Mouse (Mus musculus) heart, adult 11 months (tissue): ENCODE results near the gene Fam214a.

Experiments used
- DNase-seq: peaks from one replicate; pipeline ENCODE4 v3.0.0; 2022

Gene Fam214a

DNA sequence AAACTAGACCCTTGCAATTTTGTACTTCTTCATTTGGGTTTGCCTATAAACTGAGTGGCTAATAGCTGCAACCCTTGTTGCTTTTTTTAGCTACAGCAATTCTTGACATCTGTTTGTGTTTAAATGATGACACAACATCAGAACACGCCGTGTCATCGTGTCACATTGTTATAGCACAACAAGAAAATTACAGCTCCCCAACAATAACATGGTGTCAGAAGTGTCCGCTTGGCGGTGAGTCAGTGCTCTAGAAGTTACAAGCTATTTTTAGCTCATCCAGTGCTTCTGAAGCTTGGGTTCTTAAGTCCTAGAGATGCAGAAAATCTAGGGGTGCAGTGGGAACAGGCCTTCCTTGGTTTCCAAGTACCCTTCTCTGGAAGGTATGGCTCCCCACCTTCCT lies 578 bp upstream of the Fam214a start:
- no peak for DNase-seq

DNA sequence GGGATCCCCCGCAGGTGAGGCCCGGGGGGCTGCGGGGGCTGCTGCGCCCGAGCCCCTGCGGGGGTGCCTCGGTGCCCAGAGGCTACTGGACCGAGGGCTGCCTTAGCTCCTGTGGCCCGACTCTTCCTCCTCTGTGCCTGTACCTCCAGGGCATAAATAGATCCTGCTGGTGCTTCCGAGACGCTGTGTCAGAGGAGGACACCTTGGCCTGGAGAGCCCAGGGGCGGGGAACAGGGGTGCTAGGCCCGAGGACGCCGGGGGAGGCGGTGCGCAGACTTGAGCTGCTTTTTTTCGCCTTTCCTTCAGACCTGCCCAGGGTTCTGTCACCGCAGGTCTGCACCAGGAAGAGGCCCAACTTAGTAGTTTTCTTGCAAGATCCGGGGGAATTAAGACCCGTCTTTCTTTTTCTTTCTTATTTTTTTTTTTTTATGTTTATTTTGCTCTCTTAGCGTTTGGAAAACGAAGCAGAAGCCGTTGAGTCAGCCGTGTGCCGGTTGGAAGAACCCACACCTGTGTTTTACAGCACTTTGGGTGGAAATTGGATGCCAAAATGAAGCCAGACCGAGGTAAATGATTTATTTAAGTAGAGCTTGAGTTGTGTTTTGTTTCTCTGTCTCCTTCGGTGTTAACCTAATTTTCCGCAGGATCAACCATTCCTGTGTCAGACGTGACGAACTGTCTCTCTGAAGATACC lies 728 bp downstream of the Fam214a start:
- DNase-seq: peak; percentile 98

DNA sequence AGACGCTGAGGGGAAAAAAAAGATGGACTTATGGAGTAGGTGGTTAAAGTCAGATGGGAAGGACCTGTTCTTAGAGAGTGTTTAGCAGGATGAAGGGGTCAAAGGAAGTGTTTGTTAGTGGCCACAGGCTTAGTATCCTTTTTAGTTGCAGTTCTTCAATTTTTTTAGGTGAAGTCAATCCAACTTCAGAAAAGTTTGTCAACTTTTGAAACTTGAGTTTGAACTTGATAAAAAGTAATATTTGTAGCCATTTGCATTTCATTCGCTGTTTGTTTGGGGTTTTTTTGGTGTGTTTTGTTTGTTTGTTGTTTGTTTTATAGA lies 1.2 kb downstream of the Fam214a start:
- no peak for DNase-seq

DNA sequence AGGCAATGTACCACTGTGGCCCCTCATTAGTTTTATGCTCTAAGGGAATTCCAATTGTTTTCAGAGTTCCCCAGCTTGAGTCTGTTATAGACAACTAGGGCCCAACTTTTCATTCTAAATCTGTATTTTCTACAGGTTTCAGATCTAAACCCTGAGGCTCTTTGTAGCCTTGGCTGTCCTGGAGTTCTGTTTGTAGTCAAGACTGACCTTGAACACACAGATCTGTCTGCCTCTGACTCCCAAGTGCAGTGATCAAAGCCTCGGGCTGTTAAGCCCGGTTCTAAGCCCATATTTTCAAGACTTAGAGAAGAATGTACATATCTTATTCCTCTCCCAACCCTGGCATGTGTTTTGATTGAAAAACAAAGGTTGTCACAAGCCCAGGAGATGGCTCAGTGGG lies 1.7 kb downstream of the Fam214a start:
- DNase-seq: no peak

DNA sequence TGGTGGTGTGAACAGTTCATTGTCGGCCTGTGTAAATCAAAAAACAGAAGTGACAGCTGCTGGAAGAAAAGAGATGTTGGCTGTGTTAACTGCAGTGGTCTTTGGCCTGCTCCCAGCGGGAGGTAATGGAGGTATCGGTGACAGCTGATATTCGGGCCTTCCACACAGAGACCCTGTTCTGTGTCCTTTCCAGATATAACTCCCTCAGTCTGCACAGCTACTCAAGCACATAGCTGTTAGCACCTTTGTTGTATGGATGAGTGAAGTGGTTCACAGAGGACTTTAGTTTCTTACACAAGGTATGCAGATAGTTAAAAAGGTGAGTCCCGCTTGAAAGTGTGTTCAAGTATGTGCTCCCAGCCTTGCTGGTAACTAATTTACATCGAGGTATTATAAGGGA lies 7.9 kb downstream of the Fam214a start:
- no peak for DNase-seq

DNA sequence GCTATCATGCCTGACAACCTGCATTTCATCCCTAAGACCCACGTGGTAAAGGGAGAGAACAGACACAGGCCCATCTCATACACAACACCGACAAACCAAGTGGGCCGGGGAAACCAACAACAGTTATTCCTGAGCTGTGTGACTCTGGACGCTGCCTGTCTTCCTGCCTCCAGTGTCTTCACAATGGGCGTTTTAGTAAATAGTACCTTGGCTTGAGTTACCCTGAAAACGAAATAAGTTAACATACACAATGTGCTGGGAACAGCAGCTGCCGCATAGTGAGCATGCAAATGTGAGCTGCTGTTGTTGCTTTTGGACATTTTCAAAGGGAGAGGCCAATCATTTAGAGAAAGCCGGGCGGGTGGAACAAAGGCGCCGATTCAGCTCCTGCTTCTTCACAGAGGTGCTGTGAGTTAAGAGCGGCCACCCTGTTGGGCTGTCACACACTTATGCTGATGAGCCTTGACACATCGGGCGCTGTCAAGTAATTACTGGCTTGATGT lies 8.4 kb downstream of the Fam214a start:
- no peak for DNase-seq

DNA sequence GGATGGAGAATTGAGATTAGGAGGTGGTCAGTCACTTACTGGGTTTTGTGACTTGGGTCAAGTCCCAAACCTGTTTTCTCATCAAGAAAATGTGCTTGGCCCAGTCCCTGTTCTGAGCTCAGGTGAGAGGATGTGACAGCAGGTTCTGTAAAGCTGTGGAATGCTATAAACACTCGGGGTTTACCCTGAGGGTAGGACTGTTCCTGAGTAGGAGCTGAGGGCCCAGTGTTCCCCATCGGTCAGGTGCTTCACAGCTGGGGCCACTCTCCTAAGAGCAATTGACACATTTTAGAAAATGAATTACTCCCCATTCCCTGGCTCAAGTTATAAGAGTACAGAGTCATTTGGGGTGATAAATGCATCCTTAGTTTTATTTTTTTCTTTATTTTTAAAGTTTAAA lies 11.3 kb downstream of the Fam214a start:
- no peak for DNase-seq

DNA sequence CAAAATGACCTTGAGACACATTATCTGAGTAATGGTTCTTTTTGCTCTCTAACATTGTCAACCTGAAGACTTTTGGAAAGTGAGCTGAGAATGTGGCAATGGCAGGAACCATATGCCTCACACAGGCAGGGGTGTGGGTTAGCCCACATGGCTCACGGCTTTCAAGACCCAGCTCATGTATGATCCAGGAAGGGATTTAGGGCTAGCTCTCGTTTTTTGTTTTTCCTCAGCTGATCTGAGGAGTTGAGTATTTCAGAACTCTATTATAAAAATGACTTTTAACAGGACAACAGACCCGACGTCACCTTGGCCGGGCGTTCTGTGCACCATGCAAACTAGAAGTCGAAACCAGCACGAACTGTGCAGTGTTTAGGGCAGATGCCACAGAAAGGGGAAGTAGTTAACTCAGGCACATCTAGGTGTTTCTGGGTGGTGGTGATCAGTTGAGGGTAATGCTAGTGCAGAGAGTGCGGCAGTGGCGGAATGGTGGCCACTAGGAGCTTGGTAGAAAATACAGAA lies 12.2 kb downstream of the Fam214a start:
- DNase-seq: peak; percentile 87

DNA sequence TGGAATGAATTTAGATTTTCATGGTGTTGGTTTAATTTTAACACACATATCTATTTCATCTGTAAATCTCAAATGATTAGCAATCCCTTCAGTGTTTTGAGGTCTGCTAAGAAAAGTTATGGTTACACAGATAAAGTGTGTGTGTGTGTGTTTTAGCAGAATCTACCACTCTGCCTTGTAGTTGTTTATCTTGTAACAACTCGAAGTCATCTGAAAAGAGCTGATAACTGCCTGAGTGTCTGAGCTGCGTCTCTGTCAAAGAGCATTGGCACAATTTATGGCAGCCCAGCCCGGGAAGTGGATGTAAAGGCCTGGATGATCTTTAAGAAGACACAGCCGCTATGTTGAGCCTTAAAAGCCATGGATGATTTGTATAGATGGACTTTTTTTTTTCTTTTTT lies 13.5 kb downstream of the Fam214a start:
- no peak for DNase-seq

DNA sequence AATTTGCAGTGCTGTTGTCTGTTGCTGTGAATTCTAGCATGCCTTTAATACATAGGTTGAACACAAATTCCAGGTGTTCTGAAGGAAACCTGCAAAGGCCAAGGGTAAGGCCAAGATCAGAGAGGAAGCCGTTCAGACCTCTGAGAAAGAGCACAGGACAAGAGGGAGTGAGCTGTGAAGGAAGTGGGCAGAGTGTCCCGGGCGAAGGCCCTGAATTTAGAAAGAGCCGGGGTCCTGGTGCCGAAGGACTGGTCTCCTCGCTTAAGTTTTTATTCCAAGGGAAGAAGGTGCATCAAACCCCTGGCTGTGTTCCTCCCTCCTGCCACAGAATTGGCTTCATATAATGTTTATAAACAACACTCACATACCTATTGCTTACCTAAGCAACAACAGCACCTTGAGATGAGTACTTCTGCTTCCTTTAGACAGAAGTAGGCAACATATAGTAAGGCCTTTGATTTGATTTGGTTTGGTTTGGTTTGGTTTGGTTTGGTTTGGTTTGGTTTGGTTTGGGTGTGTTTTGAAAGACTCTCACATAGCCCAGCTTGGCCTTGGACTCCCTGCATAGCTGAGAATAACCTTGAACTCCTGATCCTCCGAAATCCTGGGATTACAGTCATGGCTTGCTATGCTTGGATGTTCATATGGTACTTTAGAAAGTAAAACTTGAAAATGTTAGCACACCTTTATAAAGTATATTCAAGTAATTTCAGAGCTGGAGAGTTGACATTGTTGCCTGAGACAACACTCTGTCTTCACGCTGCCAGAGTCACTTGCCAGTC lies 16.2 kb downstream of the Fam214a start:
- peak; percentile 56 for DNase-seq

DNA sequence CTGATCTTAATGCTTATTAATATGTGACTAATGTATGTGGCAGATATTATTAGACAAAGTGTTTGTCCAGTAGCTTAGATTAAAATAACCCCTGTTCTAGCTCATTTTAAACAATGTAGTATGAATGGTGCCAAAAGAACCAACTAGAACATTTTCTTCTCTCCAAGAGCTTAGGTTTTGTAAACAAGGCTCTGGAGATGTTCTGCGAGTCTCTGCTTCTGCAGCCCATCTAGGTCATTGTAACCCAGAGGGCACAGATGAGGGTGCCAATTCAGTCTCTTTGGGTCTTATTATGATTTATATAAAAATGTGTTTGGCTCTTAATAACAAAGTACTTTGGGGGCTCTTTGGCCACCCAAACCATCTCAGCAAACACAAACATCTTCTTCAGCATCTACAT lies 17.9 kb downstream of the Fam214a start:
- DNase-seq: no peak

DNA sequence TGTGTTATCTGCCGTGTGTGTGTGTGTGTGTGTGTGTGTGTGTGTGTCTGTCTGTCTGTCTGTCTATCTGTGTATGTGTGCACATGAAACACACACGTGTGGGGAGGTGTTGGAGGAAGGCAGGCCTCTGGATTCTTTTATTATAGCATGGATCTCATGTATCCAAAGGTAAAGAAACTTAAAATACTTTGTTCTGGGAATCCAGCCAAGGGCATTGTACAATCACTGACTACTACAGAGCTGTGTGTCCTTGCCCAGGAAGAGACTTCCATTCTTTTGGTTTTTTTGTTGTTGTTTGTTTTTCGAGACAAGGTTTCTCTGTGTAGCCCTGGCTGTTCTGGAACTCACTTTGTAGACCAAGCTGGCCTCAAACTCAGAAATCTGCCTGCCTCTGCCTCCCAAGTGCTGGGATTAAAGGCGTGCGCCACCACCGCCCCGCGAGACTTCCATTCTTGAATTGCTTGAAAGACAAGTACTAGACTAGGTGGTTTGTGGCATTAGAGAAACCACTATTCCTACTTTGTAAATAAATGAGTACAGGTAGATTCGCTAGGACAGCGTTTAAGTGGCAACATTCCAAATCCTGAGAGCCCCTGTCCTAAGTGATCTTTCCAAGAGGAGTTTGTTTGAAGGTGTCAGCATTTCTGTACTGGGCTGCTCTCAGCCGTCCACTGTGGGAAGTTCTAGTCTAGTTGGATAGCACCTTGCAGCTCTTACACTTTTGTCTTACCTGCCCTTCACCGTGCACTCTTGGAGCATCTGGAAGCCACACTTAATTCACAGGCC lies 18.7 kb downstream of the Fam214a start:
- no peak for DNase-seq

DNA sequence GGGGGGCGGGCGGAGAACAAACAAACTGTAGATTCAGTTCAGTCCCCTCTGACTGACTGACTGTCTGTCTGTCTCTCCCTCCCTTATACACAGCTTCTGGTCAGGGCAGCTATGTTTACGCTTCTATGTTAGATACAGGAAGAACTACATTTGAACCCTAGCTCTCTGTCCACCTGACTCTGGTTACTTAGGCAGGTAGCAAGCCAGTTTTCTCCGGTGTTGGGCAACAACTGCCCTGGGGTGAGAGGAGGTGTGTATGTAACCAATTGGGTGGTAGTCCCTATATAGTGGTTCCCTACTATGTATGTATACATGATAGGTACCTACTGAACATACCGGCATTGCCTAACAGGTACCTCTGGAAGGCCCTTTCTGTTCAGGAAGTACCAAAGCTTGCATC lies 20.1 kb downstream of the Fam214a start:
- DNase-seq: no peak

DNA sequence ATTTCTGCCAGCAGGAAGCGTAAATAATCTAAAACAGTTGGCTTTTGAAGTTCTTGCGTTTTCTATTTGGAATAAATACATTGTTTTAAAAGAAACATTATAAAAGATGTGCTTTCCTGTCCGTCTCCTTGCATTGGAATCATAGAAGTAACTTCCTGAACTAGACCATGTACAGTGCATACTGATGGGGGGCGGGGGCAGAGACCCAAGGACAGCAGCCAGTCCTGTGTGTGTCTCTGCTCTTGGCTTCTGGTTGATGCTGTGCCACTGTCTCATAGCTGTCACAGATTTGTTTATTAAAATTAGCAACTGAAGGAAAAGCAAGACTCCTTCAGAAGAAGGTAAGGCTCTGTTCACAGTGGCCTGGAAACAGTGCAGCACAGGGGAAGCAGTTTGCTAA lies 20.5 kb downstream of the Fam214a start:
- no peak for DNase-seq

DNA sequence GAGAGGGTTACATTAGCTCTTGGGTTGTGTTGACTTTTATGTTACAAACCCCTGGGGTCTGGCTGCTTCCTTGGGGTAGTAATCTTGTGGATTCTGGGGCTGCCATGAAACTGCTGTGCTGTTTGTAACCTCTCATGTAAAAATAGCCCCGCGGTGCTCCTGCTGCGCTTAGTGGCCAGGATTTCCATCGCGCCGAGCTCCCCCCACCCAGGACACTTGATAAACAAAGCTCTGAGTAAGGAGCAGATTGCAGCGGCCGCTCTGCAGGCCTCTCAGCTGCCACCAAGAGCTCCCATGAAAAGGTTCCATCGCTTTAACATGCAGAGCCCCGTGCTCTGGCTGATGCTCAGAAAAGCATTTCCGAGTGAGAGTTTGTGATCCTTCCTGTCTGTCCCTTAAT lies 22.1 kb downstream of the Fam214a start:
- peak; percentile 96 for DNase-seq

DNA sequence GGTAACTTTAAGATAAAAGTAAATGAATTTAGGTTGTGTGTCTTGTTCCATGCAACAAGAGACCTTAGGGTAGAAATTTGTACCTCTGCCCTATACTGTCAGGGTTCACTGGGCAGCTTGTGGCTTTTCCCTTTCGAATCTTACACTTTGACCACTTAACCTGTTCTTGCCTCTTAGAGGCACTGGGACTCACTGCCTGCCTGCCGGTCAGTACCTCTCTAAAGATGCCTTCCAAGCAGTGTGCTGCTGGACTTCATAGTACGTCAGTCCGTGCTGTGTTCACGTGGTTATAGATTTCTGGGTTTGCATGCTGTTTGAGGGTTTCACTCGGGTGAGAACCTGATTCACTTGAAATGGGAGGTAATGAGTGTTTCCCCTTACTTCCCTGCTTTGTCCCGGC lies 22.7 kb downstream of the Fam214a start:
- no peak for DNase-seq

DNA sequence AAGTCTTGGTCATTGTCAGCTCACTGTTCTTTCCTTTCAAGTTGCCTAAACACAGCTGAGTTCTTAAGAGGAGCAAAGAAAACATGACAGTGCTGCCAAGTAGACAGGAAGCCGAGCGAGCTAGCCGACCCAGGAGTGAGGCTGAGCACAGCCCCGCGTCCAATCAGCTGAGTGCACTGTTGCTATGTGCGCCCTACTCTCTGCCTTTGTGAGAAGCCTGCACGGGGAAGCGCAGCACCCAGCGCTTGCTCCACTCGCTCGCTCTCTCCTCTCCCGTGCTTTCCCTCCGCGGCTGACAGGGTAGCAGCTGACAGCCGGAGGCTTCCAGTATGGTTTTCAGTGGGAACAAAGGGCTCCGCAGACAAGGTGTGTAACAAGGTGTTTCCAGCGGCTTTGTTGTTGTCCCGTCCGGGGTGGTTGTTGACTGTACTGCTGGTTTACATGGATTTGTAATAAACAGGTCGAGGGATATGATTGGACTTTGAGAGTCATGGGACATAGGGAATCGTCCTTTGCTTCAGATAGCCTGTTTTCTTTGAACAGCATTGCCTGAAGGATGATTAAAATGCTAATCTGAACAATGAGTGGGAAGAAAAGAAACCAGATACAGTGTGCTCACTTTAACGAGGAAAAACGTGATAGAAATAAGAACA lies 23.4 kb downstream of the Fam214a start:
- DNase-seq: peak; percentile 100

DNA sequence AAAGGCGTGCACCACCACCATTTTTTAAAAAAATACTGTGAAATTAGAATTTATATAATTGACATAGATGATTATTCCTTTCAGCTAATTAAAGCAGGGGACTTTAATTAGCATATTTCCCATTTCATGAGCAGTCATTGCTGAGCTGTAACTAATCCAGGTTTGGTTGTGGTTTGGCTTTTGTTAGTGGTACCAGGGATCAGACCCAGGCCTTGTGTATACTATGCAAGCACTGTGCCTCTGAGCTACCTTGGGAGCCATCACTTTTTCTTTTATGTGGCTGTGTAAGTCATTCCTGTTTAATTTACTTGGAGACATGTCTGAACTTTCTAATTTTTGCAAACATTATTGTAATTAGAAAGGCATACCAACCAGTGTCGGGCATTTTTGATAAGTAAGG lies 24.6 kb downstream of the Fam214a start:
- peak; percentile 66 for DNase-seq

DNA sequence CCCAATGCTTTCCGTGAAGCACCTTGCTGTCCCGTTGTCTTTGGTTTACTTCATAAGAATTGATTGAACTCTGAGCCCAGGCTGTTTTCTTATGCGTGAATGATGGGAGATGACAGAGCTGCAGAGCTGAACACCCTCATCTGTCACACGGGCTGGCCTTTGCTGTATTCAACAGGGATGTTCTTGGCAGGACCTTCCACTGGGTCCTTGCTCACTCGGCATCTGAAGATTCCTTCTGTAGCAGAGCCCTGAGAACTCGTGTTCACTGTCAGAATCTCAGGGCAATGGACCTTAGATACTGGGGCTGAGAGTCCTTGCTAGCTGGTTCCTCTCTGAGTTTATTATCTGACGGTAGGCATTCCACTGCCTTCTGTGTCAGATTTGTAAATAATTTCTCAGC lies 25.3 kb downstream of the Fam214a start:
- DNase-seq: peak; percentile 88

DNA sequence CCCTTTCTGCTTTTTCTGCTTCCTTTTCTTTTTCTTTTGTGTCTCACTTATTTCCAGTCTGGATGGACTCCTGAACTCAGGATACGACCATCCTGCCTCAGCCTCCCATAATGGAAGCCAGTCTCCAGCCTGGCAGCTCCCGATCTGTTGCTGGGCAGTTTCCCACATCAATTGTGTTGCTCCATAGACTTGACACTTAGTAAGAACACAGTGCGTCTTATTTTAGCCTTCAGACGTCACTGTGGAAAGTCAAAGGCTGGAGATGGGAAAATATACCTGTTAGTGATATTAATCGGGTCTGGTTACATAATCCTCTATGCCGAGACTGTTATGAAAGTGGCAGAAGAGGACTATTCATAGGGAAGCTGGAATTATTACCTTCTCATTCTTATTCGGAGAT lies 26.2 kb downstream of the Fam214a start:
- DNase-seq: peak; percentile 86

DNA sequence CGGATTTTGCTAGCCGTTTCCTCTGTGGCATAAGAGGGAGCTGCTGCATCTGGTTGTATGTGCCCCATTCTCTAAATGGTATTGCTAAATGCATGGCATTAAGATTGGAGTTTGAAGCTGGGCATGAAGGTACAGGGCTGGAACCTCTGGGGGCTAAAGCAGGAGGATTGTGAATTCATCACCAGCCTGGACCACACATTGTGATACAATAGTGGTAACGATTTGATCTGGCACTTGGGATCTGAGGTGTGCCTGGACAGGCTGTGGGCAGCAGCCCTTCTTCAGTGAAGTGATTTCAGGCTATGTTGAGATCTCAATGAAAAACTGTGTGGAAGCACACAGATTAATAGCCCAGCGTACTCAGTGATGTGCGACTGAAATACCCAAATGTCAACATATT lies 26.7 kb downstream of the Fam214a start:
- DNase-seq: peak; percentile 72

DNA sequence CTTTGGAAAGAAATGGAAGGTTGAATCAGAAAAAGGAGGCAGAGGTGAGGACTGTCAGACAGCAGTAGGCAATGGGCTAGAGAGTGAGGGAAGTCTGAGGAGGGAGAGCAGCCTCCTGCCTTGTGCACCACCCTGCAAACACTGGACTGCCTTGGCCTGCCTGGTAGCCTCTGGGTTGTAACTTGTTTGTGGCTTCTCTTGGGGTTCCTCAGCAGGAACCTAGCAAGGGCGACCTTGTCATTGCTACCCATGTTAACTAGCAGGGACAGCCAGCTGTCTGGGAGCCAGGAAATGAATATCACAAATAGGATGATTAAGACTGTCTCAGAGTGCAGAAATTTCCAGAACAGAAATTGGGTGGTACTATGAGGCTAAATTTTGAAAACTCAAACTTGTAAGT lies 27.2 kb downstream of the Fam214a start:
- peak; percentile 91 for DNase-seq

DNA sequence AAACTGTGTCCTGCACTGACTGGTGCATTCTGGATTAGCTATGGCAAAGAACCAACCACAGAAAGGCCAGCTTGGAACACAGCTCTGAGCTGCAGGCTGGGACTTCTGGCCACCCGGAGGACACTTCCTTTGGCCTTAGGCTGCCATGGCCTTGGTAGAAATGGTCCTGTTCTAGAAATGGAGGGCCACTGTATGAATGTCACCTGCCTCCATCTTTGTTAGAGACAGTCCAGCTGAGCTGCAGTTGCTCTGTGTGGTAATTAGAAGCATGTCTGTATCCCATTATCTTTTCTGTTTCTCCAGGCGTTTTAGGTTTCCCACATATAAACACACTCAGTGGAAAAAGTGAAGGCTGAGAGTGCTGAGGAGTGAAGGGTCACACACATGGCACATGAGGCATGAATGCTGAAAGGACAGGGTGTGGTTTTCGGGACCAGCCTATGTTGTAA lies 29.0 kb downstream of the Fam214a start:
- DNase-seq: peak; percentile 79
